Mouse (Mus musculus): ENCODE measurements at regions not wholly inside any gene's neighbourhood (a gene's known extent, or its start where the extent isn't known, plus 50 kb on each side); places are given as distances from the start of the nearest gene placed in this dataset.

DNA sequence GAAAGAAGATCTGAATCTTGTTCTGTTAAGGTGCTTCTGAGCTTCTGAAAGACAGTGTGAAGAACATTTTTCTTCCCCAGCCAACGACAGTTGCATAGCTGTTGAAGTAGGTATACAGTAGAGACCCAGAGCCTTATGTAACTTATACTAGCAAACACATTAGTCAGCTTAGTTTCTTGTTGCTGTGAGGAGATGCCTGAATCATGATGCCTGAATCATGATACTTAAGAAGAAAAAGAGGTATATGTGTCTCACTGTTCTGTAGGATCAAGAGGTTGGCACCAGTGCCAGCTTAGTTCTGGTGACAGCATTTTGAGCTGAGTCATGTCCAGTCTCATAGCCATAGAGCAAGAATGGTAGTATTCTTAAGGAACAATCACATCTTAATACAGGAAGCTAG is 87.2 kb upstream of the Pdzrn3 start:
- no peak for TF ChIP-seq CTCF (IDR thresholded peaks at IDR 0.05)
- DNase-seq (ENCODE audit: extremely low spot score in 1 of 2, low spot score in 2 of 2) = no peak
- intact Hi-C loops (cut with DNase I) = no loop called here
- Histone ChIP-seq H3K27ac (peak overlapping the region; percentile 25), H3K4me3 (no peak overlapping the region)

DNA sequence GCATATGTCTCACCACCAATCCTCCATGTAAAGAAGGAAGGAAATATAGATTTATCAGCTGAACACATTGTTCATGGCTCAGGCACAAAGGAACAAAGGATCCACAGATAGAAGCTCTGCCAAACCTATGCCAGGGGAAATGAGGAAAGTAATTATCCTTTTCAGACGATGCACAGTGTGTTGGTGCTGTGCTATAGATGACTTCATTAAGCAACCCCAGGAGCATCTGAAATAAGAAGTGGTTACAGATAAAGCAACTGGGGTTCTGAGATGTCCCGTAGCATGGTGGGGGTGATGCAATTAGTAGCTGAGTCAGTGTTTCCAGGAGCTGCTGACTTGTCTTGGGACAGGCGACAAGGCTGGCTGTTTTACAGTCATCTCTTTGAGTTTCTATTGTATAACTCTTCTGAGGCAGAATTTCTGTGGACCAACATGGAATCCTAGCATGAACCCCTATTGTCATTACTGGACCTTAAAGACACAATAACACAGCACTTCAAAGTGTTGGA is 86.2 kb upstream of the Pdzrn3 start:
- no peak for TF ChIP-seq CTCF (IDR thresholded peaks at IDR 0.05)
- Histone ChIP-seq H3K4me3 (no peak overlapping the region), H3K27ac (no peak overlapping the region)
- no peak for DNase-seq (ENCODE audit: extremely low spot score in 1 of 2, low spot score in 2 of 2)
- intact Hi-C loops (cut with DNase I) = no loop called here

DNA sequence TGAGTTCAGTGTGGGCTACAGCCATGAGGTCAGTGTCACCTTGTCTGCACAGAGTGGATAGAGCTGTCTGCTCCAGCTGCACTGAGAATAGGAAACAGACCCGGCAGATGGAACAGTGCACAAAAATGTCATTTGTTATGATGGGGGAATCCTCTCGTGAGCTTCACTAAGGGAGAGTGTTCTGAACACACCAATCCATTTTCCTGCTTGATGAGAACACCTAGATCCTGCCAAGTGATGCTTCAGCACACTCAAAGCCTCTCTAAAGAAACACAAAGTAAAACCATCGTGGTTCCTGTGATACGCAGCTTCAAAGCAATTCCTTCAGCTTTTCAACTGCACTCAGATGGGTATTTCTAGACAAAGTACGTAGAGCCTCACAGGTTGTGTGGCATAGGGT is 69.0 kb upstream of the Pdzrn3 start:
- intact Hi-C loops (cut with DNase I) = no loop called here
- DNase-seq (ENCODE audit: extremely low spot score in 1 of 2, low spot score in 2 of 2) = no peak
- TF ChIP-seq CTCF (IDR thresholded peaks at IDR 0.05) = no peak
- peak overlapping the region; percentile 47; the same call in 1 of the 2 replicates for H3K27ac ChIP-seq
- no peak overlapping the region for H3K4me3 ChIP-seq

DNA sequence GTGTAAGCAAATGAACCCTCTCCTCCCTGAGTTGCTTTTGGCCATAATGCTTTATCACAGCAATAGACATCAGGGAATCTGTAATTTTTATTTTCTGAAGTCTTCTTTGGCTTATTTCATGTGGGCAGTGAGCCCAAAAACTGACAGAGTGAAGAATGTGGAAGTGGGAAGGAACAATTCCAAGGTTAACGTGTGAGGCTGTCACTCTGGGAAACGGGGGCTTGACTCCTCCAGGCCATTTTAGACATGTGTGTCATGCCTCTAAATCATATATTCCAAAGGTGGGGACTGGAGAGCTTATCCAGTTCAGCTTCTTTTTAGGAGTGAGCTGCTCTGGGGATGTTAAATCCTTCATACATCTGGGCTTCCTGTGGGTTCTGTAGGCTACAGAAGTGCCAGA is 68.6 kb upstream of the Pdzrn3 start:
- intact Hi-C loops (cut with DNase I) = no loop called here
- TF ChIP-seq CTCF (IDR thresholded peaks at IDR 0.05) = no peak
- Histone ChIP-seq H3K27ac (peak overlapping the region; percentile 47; the same call in 1 of the 2 replicates), H3K4me3 (no peak overlapping the region)
- no peak for DNase-seq (ENCODE audit: extremely low spot score in 1 of 2, low spot score in 2 of 2)

DNA sequence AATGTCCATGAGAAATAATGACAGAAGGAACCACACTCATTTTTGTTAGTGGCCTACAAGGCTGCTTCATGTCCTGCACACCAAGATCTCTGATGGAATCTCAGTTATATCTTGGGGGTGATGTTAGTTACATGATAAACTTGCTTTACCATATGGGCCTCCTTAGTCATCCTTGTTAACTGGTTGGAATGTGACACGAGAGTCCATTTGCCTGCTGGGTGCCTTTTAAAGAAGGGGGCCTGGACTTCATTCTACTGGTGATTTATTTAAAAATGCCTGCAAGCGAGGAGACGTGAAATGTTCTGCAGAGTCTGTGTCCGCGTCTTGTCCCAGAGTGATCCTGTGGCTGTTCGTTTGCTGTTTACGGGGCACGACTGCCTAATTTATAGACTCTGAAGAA is 55.1 kb upstream of the Pdzrn3 start:
- DNase-seq (ENCODE audit: extremely low spot score in 1 of 2, low spot score in 2 of 2) = no peak
- intact Hi-C loops (cut with DNase I) = loop anchor here (5.0 kb wide), 1 partner anchor 50 kb away; no protein-coding TSS in a partner anchor
- TF ChIP-seq CTCF (IDR thresholded peaks at IDR 0.05) = no peak

DNA sequence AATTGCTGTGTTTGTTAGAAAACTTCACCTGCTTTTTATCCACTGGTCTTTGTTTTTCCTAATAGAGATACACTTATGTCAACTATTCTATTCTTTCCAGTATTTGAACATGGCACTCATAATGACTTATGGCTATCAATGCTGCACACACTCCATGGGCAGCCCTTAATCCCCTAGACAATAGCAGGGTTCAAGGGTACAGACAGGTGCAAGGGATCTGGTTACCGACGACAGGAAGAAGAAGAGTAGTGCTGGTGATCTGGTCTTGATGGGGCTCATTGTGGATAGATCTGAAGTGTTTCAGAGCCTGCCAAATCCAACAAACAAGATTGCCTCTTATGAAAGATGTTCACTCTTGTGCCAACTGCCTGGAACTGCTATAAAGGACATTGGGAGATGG is 51.9 kb upstream of the Pdzrn3 start:
- no peak for DNase-seq (ENCODE audit: extremely low spot score in 1 of 2, low spot score in 2 of 2)
- no peak for TF ChIP-seq CTCF (IDR thresholded peaks at IDR 0.05)
- intact Hi-C loops (cut with DNase I) = loop anchor here (5.0 kb wide), 3 partner anchors 53 to 93 kb away; no protein-coding TSS in a partner anchor

More for the DNA sequence above, 55.1 kb upstream of the Pdzrn3 start:
- H3K27ac ChIP-seq = no peak overlapping the region
- H3K4me3 ChIP-seq = no peak overlapping the region

More for the DNA sequence above, 51.9 kb upstream of the Pdzrn3 start:
- no peak overlapping the region for H3K4me3 ChIP-seq
- no peak overlapping the region for H3K27ac ChIP-seq

Data from left cerebral cortex, adult 2 months (tissue).